Mouse (Mus musculus) megakaryocyte, adult 5-6 weeks (primary cell): ENCODE data around the gene Bri3. TPM values are rescaled to one million over a fixed set of nuclear protein-coding genes. Genes with fewer than 3 reads are reported as not detected.

Experiments used
- ATAC-seq: 2 replicates; pipeline ENCODE4 v1.8.0; 2016; ENCODE audit warnings: mild to moderate bottlenecking, inconsistent platforms; ENCODE audit not compliant: poor library complexity, severe bottlenecking
- total RNA-seq, 2 experiments: library from RNA; stranded (forward) in 1 of 2; stranded (reverse) in 1 of 2; fragments of 153-499, 151-499 nt in 1 of 2; fragments of 221-1000, 200-1000 nt in 1 of 2; gene quantifications; 2 replicates each; pipeline versions ENCODE4 v1.2.3 to v1.2.4; 2015 to 2017

The Bri3 gene
- total RNA-seq, 2 experiments from 2014 or later = 20.1 to 91.0 TPM

DNA sequence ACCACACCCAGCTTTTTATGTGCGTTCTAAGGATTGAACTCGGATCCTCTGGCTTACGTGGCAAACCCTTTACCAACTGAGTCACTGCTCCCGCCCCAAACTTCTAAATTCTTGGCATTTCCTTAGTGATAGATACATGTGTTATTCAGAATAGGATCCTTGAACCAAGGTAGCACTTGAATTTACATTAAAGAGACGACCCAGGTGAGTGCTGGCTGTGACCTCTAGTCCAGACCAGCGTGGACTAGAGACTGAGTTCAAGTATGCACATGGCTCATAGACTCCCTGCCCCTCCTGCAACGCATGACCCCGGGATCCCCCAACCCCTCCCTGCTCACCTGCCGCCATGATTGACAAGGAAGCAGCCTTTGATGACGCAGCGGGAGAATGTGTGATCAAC is 162.0 kb downstream of the Bri3 start:
- ATAC-seq = no peak

DNA sequence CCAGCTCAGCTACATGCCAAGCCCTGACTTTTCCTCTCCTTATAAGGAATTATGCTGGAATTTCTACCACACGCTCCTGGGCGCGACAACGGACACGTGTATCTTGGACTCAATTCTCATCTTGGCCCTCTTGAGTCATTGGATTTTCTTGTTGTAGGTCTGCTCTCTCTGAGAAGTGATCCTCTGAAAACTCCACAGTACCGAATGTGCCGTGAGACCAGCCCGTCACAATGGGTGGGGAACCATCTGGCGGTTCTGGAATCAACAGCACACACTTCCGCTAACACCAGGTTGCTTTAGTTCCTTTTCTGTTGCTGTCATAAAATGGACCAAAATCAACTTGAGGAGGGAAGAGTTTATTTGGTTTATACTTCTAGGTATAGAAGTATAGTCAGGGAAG is 166.4 kb downstream of the Bri3 start:
- ATAC-seq = no peak

DNA sequence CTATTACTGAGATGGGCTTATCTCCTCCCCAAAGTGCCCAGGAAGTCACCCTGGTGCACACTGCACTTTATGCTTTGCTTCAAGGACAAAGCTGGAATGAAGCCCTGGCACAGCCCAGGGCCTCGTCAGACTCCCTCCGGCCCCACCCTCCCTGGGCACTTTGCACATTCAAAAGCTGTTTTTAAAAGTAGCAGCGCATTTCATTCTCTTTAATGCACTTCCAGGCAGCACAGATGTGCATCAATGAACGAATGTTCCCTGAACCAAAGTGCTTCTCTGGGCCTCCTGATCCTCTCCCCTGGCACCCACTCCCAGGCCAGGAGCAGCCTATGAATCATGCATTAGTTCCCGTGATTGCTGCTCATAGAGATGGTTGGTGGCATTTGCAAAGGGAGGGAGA is 167.5 kb downstream of the Bri3 start:
- ATAC-seq = no peak

DNA sequence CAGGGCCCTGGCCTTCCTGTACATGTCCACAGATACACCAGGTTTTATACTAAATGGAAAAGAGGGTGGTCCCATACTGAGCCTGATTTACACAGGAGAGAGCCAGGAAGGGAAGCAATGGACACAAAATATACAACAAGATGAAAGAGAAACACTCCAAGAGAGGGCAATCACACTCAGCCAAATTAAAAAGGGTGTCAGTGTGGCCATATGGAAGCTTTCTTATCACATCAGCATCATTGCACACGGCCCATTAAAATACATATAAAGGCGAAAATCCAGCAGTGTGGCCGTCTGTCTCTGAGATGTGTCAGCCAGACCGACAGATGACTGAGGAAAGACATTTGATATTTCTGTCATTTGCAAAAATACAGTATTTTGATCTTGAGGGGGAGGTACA is 168.5 kb downstream of the Bri3 start:
- no peak for ATAC-seq

DNA sequence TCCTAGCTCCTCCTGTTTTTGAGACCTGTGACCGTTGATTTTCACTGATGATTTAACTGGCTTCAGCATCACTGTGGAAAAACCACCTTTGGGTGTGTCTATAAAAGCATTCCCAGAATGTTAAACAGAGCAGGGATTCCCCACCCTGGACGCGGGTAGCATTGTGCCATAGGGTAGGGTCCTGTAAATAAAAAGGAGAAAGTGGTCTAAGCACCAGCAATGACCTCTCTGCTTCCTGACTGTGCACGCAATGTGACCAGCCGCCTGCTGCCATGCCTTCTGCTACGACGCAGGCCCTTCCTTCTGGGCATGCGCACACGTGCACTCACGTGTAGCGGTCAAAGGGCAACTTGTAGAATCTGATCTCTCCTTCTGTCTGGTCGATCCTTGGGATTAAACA is 174.2 kb downstream of the Bri3 start:
- no peak for ATAC-seq

DNA sequence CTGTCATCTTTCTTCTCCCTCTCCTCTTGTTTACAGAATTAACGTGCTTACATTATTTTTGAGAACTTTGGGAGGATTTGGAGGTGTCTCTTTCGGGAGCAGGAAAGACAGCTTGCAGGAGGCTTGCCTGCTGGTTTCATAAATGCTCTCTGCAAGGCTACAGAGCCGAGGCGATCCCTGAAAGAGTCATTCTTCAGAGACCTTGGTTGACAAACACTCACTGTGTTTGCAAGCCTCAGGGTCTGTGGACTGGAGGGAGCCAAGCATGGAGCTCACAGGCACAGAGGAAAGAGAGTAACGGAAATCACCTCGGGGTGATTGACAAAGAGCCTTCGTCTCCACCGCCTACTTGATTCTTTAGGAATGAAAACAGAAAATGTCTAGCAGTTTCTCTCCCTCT is 175.8 kb downstream of the Bri3 start:
- ATAC-seq = no peak

DNA sequence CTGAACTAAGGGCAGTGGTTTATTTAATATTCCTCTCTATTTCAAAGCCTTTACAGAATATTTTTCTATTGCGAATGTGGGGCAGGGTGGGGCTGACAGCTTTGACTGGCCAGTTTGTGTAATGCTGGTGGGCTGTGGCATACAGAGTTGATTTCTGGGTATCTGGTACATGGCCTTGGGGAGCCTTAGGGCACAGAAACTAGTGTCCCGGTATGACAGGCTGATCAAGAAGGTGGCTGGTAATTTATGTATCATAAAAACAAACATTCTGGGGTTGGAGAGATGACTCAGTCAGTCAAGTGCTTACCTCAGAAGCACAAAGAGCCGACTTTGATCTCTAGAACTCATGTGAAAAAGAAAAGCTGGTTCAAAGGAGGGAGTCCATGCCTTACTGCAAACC is 182.5 kb downstream of the Bri3 start:
- ATAC-seq = no peak

DNA sequence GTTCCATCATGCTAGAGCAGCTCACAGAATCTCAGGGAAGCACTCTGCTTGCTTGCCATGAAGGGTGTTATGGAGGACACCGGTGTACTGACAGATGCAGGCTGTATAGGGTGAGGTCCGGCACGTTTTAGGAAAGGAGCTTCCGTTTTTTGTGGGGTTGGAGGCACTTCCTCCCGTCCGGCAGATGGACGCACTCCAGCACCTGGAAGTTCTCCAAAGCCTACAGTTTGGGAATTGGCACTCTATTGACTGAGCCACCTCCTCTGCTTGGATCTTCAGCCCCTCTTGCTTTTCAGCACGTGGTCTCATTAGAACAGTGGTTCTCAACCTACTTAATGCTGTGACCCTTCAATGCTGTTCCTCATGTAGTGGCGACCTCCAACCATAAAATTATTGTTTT is 183.6 kb downstream of the Bri3 start:
- ATAC-seq = no peak

DNA sequence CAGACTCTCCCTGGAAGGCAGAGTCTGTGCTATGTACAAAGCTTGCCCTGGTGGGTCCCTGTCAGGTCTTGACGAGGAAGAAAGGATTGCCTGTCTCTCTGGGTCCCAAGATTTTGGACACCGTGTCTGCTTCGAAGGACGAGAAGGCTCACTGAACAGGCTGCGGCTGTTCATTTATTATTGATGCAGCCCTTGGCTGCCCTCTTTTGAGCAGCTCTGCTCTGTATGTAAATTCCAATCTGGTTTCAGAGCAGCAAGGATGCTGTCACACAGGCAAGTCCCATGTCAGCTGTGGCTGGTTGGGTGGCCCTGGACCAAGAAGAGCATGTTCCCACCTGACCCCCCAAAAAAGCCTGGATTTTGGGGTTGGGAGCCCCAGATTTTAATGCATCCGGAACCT is 187.2 kb downstream of the Bri3 start:
- ATAC-seq = no peak

DNA sequence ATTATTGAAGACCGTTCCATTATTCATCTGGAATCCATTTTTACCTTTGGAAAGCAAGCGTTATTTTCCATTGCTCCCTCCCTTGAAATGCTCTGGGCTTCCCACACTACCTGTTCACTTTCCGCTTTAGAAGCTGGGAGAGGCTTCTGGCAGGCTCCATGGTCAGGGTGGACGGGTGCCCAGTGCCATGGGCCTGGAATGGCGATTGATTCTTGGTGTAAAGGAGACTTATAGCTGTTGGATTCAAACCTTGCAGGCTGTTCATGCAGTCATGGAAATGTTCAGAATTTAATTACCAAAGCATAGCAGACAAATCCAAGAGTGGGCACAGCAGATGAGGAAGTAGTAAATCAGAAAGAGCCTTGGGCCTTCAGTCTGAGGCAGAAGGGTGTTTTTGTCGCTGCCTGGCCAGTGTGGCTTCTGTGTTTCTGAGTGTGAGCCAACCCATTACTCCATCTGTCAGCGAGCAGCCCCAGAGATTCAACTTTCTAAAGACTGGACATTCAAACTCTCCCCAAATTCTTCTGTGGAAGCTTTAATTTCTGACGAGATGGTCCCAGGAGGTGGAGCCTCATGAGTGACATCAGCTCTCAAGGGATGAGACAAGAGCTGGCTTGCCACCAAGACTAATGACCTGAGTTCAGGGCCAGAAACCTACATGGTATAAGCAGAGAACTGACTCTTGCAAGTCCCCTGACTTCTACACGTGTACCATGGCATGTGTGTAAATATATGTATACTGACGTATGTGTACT is 195.2 kb downstream of the Bri3 start:
- ATAC-seq = no peak

DNA sequence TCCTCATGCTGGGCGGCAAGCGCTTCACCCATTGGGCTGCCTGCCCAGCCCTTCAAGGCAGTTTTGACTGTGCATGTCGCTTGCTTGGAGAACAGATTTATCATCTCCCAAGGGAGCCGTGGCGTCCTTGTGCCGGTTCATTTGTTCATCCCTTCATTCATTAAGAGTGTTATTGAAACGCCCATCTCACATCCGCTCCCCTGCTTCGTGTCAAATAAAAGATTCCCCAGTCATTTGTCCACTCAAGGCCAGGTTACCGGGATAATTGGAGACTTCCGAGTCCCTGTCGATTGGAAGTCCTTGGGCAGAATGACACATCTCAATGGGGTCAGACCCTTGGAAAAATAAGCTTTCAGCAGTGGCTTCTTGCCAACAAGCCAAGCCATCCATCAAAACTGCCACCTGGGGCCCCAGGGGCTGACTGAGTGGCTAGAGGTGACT is 197.6 kb downstream of the Bri3 start:
- ATAC-seq = no peak

DNA sequence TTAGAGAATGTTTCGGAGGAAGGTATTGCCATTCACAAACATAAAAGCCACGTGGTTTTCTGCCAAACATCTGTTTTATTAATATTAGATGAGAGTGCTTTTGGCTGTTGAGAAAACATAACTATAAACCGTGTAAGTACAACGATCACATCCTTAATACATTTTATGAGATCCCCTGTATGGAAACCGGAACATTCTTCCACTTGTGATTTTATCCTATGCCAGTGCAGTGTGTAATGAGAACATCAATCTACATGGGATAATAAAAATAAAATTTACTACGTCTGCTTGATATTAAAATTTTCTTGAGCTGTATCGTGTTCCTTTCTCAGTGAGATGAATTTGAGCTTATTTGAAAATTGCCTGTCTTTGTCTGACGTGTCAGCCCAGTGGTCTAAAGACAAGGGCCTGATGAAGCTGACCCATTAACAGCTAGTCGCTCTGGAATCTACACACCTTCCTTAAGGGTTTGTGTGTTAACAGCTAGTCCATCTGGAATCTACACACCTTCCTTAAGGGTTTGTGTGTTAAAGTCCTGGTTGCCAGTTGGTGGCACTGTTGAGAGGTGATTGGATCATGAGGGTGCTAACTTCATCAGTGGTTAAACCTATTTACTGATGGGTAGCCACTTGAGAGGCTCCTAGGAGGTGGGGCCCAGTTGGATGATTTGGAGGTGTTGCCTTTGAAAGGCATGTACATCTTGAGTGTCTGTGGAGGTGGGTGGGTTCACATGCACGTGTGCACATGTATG is 202.4 kb downstream of the Bri3 start:
- ATAC-seq = no peak

DNA sequence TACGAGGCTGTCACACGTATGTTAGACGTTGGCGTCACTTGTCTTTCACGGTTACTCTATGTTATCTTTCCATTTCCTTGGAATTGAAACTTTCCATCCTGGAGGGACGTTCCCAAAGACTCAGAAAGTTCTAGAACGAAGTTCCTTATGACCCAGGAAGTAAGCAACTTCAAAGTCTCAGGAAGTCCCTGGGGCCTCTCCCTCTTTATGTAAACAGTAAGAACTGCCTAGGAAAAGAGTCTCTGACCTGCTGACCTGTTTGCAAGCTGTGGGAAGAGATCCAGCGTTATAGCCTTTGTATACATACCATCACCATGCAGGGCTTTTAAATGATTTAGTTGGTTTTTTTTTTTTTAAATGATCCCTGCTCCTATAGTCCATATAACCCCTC is 203.0 kb downstream of the Bri3 start:
- no peak for ATAC-seq

DNA sequence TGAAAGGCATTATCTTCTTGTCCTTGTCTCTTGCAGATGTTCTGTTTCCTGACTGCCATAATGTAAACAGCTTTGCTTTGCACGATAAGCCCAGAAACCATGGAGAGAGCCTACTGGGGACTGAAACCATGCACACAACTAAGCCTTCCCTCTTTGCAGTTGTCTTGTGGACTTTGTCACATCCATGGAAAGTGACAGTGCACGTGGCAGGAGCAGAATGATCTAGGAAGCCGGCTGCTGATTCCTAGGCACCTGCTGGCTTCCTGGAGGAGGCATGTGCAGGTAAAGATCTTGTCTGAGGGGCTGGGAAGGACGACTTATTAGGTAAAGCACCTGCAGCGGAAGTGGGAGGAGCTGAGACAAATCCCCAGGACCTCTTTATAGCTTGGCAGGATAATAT is 203.7 kb downstream of the Bri3 start:
- no peak for ATAC-seq

DNA sequence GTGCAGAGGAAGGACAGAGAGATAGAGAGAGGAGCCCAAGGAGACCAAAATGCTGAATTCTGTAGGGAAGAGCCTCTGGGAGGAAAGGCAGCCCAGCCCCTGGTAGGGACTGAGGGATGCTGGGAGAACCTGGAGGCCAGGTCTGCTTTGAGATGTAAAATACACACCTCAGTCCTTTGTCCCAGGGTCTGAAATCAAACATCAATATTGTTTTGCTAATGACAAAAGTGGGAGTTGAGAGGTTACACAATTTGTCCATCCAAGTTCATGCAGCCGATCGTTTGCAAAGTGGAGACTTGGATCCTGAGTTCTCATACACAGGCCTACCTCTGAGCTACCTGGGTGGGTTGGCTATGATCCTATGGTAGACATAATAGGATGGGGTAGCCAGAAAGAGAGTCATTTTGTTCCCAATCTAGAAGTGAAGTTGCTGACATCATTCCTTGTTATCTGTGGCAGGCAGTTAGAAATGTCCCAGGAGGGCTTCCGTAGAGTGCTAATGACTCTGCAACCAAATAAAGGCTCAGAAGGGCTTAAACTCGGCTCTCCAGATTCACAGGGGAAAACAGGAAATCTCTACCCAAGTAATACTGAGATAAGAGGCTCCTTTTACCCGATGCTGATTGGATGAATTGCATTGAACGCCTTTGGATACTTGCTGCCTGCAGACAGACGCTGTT is 208.7 kb downstream of the Bri3 start:
- no peak for ATAC-seq

DNA sequence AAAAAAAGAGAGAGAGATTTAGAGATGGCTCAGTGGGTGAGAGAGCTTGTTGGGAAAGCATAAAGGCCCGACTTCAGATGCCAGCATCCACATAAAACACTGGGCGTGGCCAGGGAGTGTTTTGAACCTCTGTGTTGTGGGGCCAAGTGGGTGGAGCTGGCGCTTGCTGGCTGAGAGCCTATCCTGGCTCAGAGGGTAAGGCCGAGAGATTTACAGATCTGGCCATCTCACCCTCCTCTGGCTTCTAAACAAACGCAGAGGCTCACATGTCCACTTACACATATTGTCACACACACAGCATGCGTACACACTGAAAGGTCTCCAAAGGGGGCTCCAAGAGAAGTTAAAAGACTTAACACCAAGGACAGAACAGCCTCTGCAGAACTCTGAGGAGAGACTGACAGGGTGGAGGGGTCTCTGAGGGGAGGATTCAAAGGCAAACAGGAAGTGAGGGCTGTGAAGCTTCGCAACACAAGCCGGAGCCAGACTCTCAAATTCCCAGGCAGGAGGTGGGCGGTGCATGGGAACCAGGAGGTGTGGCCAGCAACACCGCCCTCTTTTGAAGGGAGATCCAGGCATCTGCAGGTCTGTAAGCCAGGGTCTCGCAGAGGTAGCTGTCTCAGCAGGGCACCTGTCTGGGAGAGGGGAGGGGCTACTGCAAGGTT is 213.5 kb downstream of the Bri3 start:
- no peak for ATAC-seq

DNA sequence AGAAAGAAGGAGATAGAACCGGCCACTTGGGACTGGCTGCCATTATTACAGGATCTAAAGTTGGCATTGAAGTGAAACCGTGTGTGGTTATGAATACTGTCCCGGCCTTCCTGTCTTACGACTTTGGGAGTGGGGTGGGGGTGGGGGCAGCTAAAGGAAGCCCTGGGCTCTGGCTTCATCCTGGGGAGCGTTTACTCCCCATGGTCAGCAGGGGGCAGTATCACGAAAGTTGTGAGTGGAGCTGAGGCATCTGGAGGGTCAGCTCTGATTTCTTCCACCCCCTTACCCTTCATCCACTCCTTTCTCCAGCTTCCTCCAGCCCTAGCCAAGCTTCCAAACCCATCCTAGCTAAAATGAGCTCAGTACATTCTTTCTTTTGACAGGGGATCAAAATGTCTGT is 222.8 kb downstream of the Bri3 start:
- ATAC-seq = no peak

DNA sequence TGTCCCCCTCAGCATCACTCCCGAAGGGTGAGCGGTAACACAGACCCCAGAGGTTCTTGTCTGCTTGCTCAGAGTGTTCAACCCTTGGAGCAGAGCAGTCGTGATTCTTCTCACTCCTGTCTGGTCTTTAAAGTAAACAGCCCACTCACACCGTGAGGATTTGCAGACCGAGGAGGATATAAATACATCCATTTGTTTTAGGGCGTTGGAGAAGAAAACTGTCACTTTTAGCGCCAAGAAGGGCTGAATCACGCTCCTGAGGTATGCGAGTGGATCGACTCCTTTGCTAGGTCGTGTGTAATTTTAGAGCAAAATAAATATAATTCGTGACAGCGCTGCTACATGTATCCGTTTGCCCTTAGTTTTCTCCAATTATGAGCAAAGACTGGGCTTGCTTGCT is 228.8 kb downstream of the Bri3 start:
- no peak for ATAC-seq

DNA sequence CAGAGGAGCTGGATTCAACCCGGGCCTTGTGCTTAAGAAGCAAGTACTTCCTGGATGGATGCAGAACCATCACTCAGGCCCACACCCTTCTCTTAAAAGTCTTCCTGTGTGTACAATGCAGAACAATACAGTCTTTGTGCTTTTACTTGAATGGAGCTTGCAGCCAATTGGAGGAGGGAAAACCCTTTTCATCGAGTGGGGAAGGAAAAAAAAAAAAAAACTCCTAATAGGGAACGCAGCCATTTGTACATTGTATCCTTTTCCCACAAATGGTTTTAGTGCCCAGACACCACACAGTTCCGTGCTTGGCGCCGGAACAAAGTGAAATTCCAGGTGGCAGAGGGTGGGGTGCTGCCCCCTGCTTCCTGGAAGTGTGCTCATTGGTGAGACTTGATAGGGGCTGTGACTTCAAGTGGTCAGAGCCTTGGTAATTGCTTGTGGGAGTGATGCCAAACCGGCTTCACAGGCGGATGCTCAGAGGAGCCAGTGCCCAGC is 235.5 kb downstream of the Bri3 start:
- no peak for ATAC-seq

DNA sequence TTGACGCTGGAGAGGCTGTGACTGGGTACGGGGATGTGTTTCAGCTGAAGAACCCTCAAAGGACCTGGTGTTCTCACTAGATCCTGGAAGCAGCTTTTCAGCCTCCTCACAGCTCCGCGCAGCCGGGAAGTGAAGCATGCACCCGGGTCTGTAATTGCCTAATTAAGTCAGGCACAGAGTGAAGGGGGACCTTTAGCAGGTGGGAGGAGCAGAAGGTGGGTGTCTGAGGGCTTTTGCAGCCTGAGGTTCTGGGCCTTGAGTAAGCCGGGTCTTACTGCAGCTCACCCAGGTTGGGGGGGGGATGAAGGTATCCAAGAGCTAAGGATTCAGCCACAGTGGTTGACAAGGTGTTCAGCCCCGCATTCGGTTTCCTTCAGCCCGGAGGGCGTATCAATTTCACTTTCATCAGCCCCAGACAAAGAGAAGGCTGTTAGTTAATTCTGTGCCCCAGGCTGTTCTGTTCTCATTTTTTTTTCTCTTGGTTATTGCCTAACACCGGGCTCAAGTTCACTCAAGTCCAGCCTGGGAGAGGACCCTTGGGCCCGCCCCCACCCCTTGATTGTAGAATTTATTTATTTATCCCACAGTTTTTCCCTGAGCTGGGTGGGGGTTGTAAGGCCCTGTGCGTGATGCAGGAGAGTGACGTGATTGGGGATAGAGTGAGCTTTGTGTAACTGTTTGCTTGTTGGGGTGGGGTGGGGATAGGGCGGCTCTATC is 239.6 kb downstream of the Bri3 start:
- ATAC-seq = no peak

DNA sequence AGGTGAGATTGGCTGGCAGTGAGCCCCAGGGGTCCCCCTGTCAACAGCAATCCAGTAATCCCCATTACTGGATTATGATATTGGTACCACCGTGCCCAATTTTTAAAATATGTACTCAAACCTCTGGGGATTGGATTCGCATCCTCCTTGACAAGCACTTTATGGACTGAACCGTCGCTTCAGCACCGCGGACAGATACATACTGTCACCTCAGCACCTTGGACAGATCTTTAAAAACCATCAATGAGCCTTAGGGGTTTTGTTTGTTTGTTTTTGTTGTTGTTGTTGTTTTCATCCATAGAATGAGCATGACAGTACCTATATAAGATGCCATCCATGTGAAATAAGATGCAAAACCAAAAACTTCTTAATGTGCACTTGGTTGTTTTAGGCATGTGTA is 247.1 kb downstream of the Bri3 start:
- ATAC-seq = no peak
